Mouse (Mus musculus) testis, adult 2 months (tissue): ENCODE data around the gene Arid4a.

Experiments
- CTCF ChIP-seq: fragments of 200-500 bp; IDR thresholded peaks from 2 replicates; pipeline ENCODE4 v1.5.1; 2012; ENCODE audit warnings: low read depth, mild to moderate bottlenecking, inconsistent platforms, low read length, moderate library complexity; ENCODE audit not compliant: control insufficient read depth, insufficient read depth, insufficient replicate concordance
- POLR2A ChIP-seq: fragments of 200-500 bp; IDR thresholded peaks from 2 replicates; pipeline ENCODE4 v1.6.1; 2012; ENCODE audit warnings: low read depth, mild to moderate bottlenecking, inconsistent platforms, low read length, moderate library complexity; ENCODE audit not compliant: control insufficient read depth

- TF ChIP-seq CTCF, result no peak
- no peak for TF ChIP-seq POLR2A
These were observed 3.4 kb downstream of the Arid4a start for GRCm38 (mm10) chr12:71019211-71019610.
